Mouse (Mus musculus) neutrophil, adult 5-6 weeks (primary cell): ENCODE data around the gene Col16a1. TPM values are rescaled to one million over a fixed set of nuclear protein-coding genes. Genes with fewer than 3 reads are reported as not detected.

Source experiments
- ATAC-seq: fragments of 151-379, 151-347 bp; 2 replicates; pipeline ENCODE4 v1.8.0; 2017; ENCODE audit warnings: mild to moderate bottlenecking, moderate TSS enrichment; ENCODE audit not compliant: insufficient number of reproducible peaks, poor library complexity, low FRiP score, severe bottlenecking; ENCODE audit errors: extremely low read depth
- total RNA-seq: library from RNA; stranded (forward); fragments of 200-1000 nt; gene quantifications from 2 replicates; pipeline ENCODE4 v1.2.3, GENCODE M21; 2017

Col16a1 gene
- total RNA-seq, 1 experiment from 2014 or later = not detected

DNA sequence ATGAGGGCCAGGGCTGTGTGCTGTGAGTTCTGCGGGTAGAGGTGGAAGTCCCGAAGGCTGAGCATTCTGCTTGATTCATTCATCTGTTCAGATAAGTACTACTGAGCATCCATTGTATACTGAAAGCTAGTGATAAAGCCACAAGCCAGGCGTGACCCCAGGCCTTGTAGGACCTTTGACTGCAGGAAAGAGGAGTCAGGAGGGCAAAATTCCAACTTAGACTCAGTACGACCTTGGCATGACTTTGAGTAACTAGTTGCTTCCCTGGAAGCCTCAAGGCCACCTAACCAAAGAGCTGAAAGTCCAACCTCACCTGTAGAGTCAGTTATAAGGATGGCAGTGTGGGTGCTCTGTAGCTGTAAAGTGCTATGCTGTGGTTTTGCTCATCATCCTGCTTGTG lies 73.1 kb downstream of the Col16a1 start:
- ATAC-seq = no peak

- ATAC-seq = no peak
Measured at GRCm38 (mm10) chr4:130121560-130121959, 73.9 kb downstream of the Col16a1 start.

GRCm38 (mm10) chr4:130123020-130123419 lies 75.4 kb downstream of the Col16a1 start:
- ATAC-seq = no peak

DNA sequence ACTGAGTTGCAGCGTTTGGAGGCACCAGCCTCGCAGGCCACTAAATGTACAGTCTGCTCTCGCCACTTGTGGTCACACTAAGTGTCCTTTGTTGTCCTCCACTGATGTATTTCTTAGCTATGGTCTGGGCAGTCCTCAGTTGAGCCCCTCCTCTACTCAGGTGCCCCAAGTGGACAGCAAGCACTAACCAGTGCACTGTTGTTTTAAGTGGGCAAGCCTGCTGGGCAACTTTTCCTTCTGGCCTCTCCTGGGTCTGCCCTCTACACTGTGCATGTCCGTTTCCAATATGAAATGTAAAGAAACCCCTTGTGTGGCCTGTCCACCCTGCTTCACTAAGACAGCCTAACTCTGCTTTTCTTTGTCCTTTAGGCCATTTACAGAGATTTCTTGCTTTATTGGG lies 76.5 kb downstream of the Col16a1 start:
- no peak for ATAC-seq

DNA sequence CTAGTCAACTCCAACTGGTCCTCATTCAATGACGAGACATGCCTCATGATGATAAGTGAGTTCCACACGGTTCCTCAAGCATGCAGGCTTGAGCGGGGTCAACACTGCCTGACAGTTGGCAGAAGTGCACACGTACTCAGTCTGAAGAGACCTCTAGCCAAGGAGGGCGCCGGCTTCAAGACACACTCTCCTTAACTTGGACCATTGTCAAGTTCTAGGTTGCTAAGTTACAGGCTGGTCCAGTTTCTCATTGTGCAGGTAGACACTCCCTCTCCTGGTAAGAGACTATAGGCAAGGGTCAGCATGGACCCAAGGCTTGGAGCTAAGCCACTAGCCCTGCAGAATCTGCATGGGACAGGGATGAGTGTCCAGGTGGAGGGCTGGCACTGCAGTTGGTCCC lies 77.5 kb downstream of the Col16a1 start:
- ATAC-seq = no peak

- ATAC-seq = no peak
Measured at GRCm38 (mm10) chr4:130125935-130126334, 78.3 kb downstream of the Col16a1 start.

GRCm38 (mm10) chr4:130128907-130129306 lies 81.3 kb downstream of the Col16a1 start:
- ATAC-seq = no peak

DNA sequence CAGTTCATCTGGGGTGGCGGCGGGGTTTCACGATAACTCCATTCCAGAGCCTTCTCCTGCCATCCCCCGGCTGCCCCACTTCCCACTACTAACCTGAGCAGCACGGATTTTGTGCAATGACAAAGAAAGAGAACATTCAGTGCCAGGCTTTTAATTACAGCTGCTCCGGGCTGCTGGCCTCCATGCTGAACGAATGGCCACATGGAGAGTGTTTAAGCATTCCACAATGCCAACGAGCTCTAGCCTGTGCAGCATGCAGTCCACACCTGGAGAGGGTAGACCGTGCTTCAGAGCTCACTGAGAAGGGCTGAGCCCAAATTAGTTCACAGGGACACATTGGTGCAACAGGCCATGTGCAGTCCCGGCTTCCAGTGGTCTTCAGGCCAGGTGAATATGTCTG lies 82.4 kb downstream of the Col16a1 start:
- ATAC-seq = no peak

- no peak for ATAC-seq
Measured at GRCm38 (mm10) chr4:130130641-130131350, 83.2 kb downstream of the Col16a1 start.

DNA sequence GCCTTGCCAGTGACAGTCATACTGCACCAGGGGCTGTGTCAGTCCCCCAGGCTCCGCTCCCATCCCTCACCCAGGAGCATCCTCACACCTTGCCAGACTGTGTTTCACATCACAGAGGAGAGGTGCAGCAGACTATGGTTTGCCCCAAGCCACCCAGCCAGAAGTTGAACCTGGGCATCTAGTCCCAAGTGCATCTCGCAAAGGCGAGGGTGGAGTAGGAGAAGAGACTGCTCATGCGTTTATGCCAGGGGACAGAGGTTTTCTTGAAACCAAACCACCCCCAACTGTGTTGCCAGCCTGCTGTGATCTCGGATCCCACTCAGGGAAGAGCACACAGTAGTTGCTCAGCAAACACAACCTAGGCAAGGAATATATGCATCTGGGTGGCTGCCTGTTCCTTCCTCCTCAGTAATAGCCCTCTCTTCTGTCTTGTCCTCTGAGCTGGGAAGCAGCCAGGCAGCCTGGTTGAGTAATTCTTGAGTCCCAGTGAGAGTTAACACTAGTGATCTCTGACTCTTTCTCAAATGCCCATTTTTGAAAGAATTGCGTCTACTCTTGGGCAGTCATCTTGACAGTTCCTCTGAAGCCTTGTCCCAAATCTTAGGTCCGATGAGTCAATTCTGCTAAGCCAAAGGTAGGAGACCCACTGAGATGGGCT lies 83.9 kb downstream of the Col16a1 start:
- ATAC-seq = no peak

DNA sequence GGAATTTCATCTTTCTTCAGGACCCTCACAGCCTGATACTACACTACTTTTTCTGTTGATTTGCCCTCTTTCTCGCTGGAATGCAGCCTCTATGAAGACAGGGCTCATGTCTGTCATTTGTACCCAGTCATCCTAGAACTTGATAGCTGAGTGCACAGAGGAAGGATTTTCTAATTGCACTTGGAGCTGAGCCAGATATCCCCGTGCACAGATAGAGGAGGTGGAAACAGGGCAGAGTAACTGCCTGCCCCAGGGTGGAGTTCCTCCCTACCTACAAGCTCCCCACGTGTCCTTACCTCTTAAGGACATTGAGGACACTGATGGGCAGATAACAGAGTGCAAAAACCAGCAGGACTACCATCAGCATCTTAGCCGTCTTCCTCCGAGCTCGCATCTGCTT lies 85.8 kb downstream of the Col16a1 start:
- ATAC-seq = no peak

- ATAC-seq = peak; percentile 47; the same call in 1 of the 2 replicates
Measured at GRCm38 (mm10) chr4:130138441-130139213, 91.0 kb downstream of the Col16a1 start.

DNA sequence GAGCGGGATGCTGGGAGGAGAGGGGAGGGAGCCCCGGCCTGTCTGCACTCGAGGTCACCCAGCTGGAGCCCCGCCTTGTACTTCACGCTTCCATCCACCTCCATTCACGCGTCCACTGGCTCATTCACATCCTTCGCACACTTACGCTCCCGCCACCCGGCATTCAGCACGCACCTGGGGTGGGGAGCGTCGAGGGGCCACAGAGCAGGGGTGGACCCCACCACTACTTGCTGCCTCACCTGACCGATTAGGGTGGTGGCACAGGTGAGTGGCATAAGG lies 91.5 kb downstream of the Col16a1 start, which contains the start of gene Hcrtr1:
TSS of gene Hcrtr1 (minus strand) at position 146 of the 279 bp plus-strand sequence.
- ATAC-seq = no peak

DNA sequence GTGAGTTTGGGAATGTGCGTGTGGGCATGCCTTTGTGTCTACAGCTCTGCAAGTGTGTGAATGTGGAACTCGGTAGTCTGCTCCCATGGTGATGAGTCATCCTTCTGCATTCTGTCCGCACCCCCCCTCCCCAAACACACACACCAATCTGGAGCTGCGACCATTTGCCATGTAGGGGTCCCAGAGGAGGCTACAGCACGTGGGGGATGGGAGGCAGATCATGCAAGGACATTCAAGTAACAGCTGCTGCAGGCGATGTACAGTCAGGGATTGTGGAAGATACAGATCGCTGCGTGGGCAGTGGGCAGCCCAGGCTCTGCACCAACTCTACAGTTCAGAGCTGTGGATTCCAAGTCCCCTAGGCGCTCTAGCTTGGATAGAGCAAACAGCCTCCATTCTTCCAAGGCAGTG lies 93.4 kb downstream of the Col16a1 start:
- ATAC-seq = no peak

DNA sequence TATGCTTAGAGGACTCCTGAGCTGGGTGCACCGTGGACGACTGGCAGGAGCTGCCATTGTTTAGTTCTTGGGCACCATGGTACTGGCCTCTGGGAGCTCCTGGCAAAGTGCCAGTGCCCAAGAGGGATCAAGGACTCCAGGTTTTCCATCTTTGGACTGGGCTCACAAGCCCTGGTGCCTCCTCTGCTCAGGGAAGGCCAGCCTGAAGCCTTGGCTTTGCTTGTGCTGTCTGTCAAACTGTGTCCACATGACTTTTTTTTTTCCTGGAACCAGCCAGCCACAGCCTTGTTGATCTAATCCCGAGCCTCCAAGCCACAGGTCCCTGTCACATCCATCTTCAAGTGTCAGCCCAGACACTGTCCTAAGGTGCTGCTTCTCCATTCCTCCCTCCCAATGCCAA lies 94.1 kb downstream of the Col16a1 start:
- no peak for ATAC-seq

DNA sequence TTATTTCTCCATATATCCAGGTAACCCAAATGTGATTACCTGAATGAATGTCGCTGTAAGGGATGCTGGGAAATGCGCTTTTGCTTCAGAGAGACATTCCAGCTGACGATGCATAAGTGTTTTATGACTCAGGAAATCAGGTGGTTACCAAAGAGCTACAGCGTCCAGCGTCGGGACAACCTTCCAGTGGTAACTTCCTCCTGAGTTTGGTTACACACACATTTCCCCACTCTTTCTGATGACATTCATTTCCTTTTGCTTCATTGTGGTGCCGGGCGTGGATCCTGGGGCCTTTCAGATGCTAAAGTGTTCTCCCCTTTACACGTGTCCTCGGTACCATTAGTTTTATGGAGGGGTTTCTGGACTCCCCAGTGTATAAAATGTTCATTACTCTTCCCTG lies 100.8 kb downstream of the Col16a1 start:
- peak; percentile 72 for ATAC-seq
